ENCODE assay signal across 23 mouse cellular contexts in genomic region chr15:9124856-9125255, GRCm38 (mm10).
"Had no signal": no experiment of that assay in that cellular context is flagged by ENCODE, and none has a peak within 500 bp of the region (broad histone marks: within the 10 kb centered on the region; RNA-seq: fewer than 3 reads in every experiment).

No protein-coding gene starts in this region.

- H3K27me3 ChIP-seq: heart, embryonic 12.5 days; hindbrain, embryonic 13.5 days; hindbrain, embryonic 15.5 days; kidney, embryonic 15.5 days; limb, embryonic 13.5 days; limb, embryonic 15.5 days; liver, embryonic 12.5 days had no signal

- H3K27ac ChIP-seq: heart, embryonic 10.5 days; hindbrain, embryonic 13.5 days; hindbrain, embryonic 15.5 days; hindbrain, postnatal 0 days; kidney, embryonic 15.5 days; kidney, postnatal 0 days; limb, embryonic 13.5 days; limb, embryonic 15.5 days; liver, embryonic 12.5 days had no signal

- H3K4me1 ChIP-seq: heart, embryonic 10.5 days; heart, embryonic 12.5 days; hindbrain, embryonic 13.5 days; hindbrain, embryonic 15.5 days; kidney, embryonic 15.5 days; limb, embryonic 13.5 days; limb, embryonic 15.5 days had no signal

- H3K4me3 ChIP-seq: heart, embryonic 10.5 days; heart, embryonic 12.5 days; hindbrain, embryonic 13.5 days; hindbrain, embryonic 15.5 days; kidney, embryonic 15.5 days; limb, embryonic 13.5 days; limb, embryonic 15.5 days; liver, embryonic 12.5 days had no signal

- H3K9me3 ChIP-seq: heart, embryonic 10.5 days; heart, embryonic 12.5 days; hindbrain, embryonic 13.5 days; hindbrain, embryonic 15.5 days; kidney, embryonic 15.5 days; limb, embryonic 13.5 days; limb, embryonic 15.5 days; liver, embryonic 12.5 days had no signal

- H3K4me2 ChIP-seq: heart, embryonic 12.5 days; hindbrain, embryonic 13.5 days; hindbrain, embryonic 15.5 days; kidney, embryonic 15.5 days; limb, embryonic 13.5 days; limb, embryonic 15.5 days; liver, embryonic 12.5 days had no signal

- ATAC-seq: hindbrain, postnatal 0 days; intestine, embryonic 16.5 days; liver, embryonic 12.5 days had no signal

- H3K9ac ChIP-seq: heart, embryonic 12.5 days; hindbrain, embryonic 13.5 days; hindbrain, embryonic 15.5 days; kidney, embryonic 15.5 days; limb, embryonic 13.5 days; limb, embryonic 15.5 days; liver, embryonic 12.5 days had no signal

- DNase-seq: gastrocnemius, postnatal 14 days; gastrocnemius, postnatal 36 days; heart, adult 18-20 months; heart, postnatal 10 days; kidney, adult 11 months; kidney, adult 2 months; kidney, adult 9 months; kidney, postnatal 14 days; kidney, postnatal 36 days; layer of hippocampus, adult 9-11 months; layer of hippocampus, postnatal 36 days; left cerebral cortex, postnatal 4 days had no signal
